Mouse (Mus musculus) hindbrain, postnatal 0 days (tissue): ENCODE results near the gene Tnfrsf17. TPM values are rescaled to one million over a fixed set of nuclear protein-coding genes. Genes with fewer than 3 reads are reported as not detected.

ENCODE experiments used
- ATAC-seq: fragments of 200-750 bp; cut with Nextera tagmentation; 2 replicates; pipeline ENCODE4 v1.8.0; 2017; ENCODE audit warnings: mild to moderate bottlenecking, moderate TSS enrichment, moderate library complexity
- DNase-seq: peaks from one replicate; pipeline ENCODE4 v3.0.0-alpha.2; 2015; ENCODE audit warnings: low spot score
- H3K27ac ChIP-seq: fragments of 300-500 bp; sonication (generic); 2 replicates; pipeline ENCODE4 v1.5.1; 2014; ENCODE audit warnings: mild to moderate bottlenecking
- H3K27me3 ChIP-seq: fragments of 300-500 bp; sonication (generic); 2 replicates; pipeline ENCODE4 v1.6.1; 2014; ENCODE audit warnings: low read length, mixed read lengths; ENCODE audit not compliant: insufficient read depth
- H3K36me3 ChIP-seq: fragments of 300-500 bp; sonication (generic); 2 replicates; pipeline ENCODE4 v1.6.1; 2014; ENCODE audit warnings: low read length, mixed read lengths; ENCODE audit not compliant: insufficient read depth
- H3K4me1 ChIP-seq: fragments of 300-500 bp; sonication (generic); 2 replicates; pipeline ENCODE4 v1.6.1; 2014; ENCODE audit warnings: antibody characterized with exemption, low read length, mixed read lengths; ENCODE audit not compliant: insufficient read depth
- H3K4me2 ChIP-seq: fragments of 300-500 bp; sonication (generic); 2 replicates; pipeline ENCODE4 v1.6.1; 2014; ENCODE audit warnings: low read depth, mild to moderate bottlenecking, low read length, moderate library complexity, mixed read lengths
- H3K4me3 ChIP-seq: fragments of 300-500 bp; sonication (generic); 2 replicates; pipeline ENCODE4 v1.5.1; 2014; ENCODE audit warnings: low read length
- H3K9ac ChIP-seq: fragments of 300-500 bp; sonication (generic); replicated peaks from 2 replicates; pipeline ENCODE4 v1.6.1; 2014; ENCODE audit warnings: mild to moderate bottlenecking, low read length, moderate library complexity, mixed read lengths
- H3K9me3 ChIP-seq: fragments of 300-500 bp; sonication (generic); 2 replicates; pipeline ENCODE4 v1.6.1; 2016; ENCODE audit warnings: low read length, mixed read lengths
- CTCF ChIP-seq: IDR thresholded peaks from 2 replicates; pipeline ENCODE4 v1.5.1; 2016; ENCODE audit warnings: antibody characterized with exemption, control low read depth, low read depth
- WGBS: fragments of 180-500 bp; shearing (Covaris S2); extraction: QIAGEN DNeasy Blood & Tissue Kit; methylation state at CpG from one replicate; pipeline ENCODE4 v1.1.7; 2014; 5-methylcytosine and 5-hydroxymethylcytosine counted together
- polyA plus RNA-seq: library from polyadenylated mRNA; unstranded; fragments of >200 nt; fragmentation: Nextera tagmentation; extraction: Ambion mirVana; gene quantifications from 2 replicates; pipeline ENCODE4 v1.2.1, GENCODE M21; 2015
- total RNA-seq: library from RNA; depleted of rRNA; stranded (reverse); fragments of >200 nt; gene quantifications from 2 replicates; pipeline ENCODE4 v1.2.3, GENCODE M21; 2014; rRNA removed

Gene Tnfrsf17
- total RNA-seq (0.42 and 0.54 TPM in 2 replicates), polyA plus RNA-seq (not detected in 2 replicates)

DNA sequence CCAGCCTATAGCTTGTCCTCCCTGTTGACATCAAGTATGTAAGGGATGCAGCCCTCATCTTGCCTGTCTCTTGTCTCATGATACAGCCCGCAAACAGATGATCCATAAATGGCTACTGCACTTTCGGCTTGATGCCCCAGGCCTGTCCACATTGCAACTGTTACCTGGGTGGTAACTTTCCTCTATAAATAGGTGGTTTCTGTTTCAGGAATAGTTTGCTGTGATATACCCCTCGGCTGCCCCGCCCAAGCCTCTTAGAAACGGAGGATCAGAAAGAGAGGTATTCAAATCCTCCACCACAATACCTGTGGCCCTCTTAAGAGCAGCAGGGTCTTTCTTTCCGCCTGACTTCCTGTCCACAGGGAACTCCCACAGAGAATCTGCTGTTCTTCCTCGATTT is at the start of gene Tnfrsf17:
Gene Tnfrsf17 (plus strand): TSS at position 301 of the 400 bp plus-strand sequence.
- 75% methylated on average over 7 of the region's 7 CpGs for WGBS
- Histone ChIP-seq H3K27ac (no peak within 1 kb of the TSS), H3K27me3 (no peaks in the 10 kb centered on the region), H3K9me3 (no peaks in the 10 kb centered on the region), H3K4me2 (no peak within 1 kb of the TSS), H3K36me3 (no peaks in the 10 kb centered on the region), H3K4me1 (no peaks in the 10 kb centered on the region), H3K9ac (no peak within 1 kb of the TSS), H3K4me3 (no peak within 1 kb of the TSS)
- no peak for ATAC-seq
- no peak for TF ChIP-seq CTCF
- DNase-seq, result no peak

DNA sequence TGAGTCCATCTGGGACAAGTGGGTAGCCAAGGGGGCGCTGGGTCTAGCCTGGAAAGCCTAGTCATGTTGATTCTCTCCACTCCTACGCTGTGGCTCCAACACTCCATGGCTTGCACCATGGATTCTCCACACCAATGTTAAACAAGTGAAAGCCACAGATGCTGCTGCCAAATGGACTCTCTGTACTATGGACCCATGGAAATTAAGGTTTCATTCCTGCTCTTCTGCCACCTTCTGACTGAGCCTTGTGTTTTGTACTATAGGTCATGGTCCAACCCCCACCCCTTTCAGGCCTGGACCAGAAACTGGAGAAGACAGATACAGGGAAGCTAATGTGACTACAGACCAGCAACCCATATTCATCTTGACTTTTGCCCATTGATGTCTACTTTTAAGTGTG is 47.1 kb upstream of the Tnfrsf17 start:
- no peaks in the 10 kb centered on the region for H3K4me1 ChIP-seq
- no peak overlapping the region for H3K27ac ChIP-seq
- no peak overlapping the region for H3K4me2 ChIP-seq
- no peak overlapping the region for H3K4me3 ChIP-seq
- no peaks in the 10 kb centered on the region for H3K9me3 ChIP-seq
- H3K9ac ChIP-seq, result no peak overlapping the region
- DNase-seq, result no peak
- no peaks in the 10 kb centered on the region for H3K36me3 ChIP-seq
- WGBS, result 77% methylated on average over 2 of the region's 2 CpGs
- no peak for ATAC-seq
- H3K27me3 ChIP-seq, result no peaks in the 10 kb centered on the region
- TF ChIP-seq CTCF, result no peak

DNA sequence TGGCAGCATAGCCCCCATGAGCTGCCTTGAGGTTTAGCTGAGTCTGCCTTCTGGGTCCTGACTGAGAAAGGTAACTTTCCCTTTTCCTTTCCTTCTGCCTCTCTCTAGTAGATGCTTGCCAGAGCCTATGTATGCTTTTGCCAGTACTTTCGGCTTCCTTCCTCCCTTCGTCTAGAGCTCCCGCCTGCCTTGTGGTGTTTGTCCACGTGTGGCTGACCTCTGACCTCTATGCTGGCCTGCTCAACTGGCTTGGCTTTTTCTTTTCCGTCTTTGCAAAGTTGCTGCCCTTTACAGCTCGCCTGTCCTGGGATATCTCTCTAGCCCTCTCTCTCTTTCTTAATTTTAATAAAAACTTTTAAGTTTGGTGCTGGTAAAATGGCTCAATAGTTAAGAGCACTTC is 43.8 kb upstream of the Tnfrsf17 start:
- Histone ChIP-seq H3K4me1 (no peaks in the 10 kb centered on the region), H3K36me3 (no peaks in the 10 kb centered on the region), H3K9ac (no peak overlapping the region), H3K4me3 (no peak overlapping the region), H3K4me2 (no peak overlapping the region), H3K27ac (no peak overlapping the region), H3K27me3 (no peaks in the 10 kb centered on the region), H3K9me3 (no peaks in the 10 kb centered on the region)
- 34% methylated on average over 6 of the region's 6 CpGs for WGBS
- DNase-seq, result no peak
- TF ChIP-seq CTCF, result no peak
- ATAC-seq, result no peak

DNA sequence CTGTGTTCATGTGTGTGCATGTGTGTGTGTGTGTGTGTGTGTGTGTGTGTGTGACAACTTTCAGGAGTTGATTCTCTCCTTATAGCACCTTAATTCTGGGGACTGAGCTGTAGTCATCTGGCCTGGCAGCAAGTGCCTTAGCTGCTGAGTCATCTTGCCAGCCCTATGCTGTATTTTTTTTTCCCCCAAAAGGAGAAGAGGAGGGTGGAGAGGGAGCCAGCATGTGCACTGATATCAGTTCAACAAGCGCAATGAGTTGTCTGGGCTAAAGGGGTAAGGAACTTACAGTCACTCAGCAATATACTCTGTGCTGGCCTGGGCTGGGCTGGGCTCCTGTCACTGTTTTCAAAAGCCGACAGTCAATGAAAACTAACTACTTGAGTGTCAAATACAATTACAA is 43.0 kb upstream of the Tnfrsf17 start:
- no peak overlapping the region for H3K4me2 ChIP-seq

DNA sequence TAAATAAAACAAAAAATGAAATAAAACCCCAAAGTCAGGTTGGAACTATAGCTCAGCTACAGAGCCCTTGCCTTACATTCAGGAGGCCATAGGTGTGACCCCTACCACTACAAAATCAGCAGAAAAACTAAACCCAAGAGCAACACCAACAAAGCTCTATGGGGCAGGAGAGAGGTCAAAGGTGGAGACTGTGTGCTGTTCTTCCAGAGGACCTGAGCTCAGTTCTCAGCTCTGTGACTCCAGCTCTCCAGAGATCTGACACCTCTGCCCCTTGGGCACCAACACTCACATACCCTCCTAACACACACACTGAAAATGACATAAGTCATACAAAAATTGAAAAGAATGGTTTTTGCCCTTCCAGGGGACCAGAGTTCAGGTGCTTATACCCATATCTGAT is 42.5 kb upstream of the Tnfrsf17 start:
- TF ChIP-seq CTCF, result no peak
- DNase-seq (no peak), ATAC-seq (no peak)
- Histone ChIP-seq H3K4me3 (no peak overlapping the region), H3K27me3 (no peaks in the 10 kb centered on the region), H3K9me3 (no peaks in the 10 kb centered on the region), H3K9ac (no peak overlapping the region), H3K36me3 (no peaks in the 10 kb centered on the region), H3K27ac (no peak overlapping the region), H3K4me2 (no peak overlapping the region), H3K4me1 (no peaks in the 10 kb centered on the region)

More for the DNA sequence above, 43.0 kb upstream of the Tnfrsf17 start:
- no peaks in the 10 kb centered on the region for H3K9me3 ChIP-seq
- 97% methylated on average over 2 of the region's 2 CpGs for WGBS
- no peaks in the 10 kb centered on the region for H3K27me3 ChIP-seq
- DNase-seq (no peak), ATAC-seq (no peak)
- H3K36me3 ChIP-seq, result no peaks in the 10 kb centered on the region
- H3K9ac ChIP-seq, result no peak overlapping the region
- no peak overlapping the region for H3K27ac ChIP-seq
- no peaks in the 10 kb centered on the region for H3K4me1 ChIP-seq
- H3K4me3 ChIP-seq, result no peak overlapping the region
- no peak for TF ChIP-seq CTCF

DNA sequence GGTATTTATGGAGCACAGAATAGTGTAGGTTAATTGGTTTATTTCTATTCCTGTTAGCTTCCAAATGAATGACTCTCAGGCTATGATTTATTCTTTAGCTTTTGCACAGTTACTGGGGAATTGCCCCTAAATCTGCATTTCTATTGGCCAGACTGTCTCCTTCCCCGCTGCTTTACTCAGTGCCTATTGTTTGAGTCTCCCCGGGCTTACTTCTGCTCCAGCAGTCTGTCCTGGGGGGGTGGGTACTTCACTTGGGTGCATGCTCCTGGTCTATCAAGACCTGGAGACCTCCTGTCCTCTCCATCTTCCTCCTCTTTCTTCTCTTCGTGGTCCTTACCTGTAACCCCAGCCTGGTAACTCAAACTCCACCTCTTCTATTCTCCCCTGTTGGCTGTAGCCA is 36.7 kb upstream of the Tnfrsf17 start:
- no peak overlapping the region for H3K4me3 ChIP-seq
- H3K27ac ChIP-seq, result no peak overlapping the region

DNA sequence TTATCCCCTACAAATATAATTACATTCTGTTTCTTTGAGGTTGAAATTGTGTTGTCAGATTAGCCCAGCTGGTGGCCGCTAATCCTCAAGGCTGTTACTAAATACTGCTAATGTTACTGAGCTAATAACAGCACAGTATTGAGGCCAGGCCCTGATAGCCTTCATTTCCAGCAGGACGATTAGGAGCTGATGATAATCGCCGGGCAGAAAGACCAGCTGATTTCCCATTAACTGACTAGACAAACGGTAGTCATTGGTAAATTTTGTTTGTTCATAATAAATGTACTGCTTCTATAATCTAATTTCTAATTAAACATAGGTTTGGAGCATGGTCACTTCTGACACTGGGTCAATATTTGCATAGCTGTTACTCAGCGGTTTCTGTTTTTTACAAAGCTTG is 34.8 kb upstream of the Tnfrsf17 start:
- TF ChIP-seq CTCF, result no peak
- Histone ChIP-seq H3K9me3 (no peaks in the 10 kb centered on the region), H3K4me1 (no peaks in the 10 kb centered on the region), H3K36me3 (no peaks in the 10 kb centered on the region), H3K27me3 (no peaks in the 10 kb centered on the region), H3K27ac (no peak overlapping the region), H3K9ac (no peak overlapping the region), H3K4me2 (no peak overlapping the region), H3K4me3 (no peak overlapping the region)
- no peak for ATAC-seq
- 70% methylated on average over 6 of the region's 6 CpGs for WGBS
- DNase-seq, result no peak

More for the DNA sequence above, 36.7 kb upstream of the Tnfrsf17 start:
- Histone ChIP-seq H3K4me2 (no peak overlapping the region), H3K36me3 (no peaks in the 10 kb centered on the region), H3K4me1 (no peaks in the 10 kb centered on the region), H3K9ac (no peak overlapping the region), H3K9me3 (no peaks in the 10 kb centered on the region), H3K27me3 (no peaks in the 10 kb centered on the region)
- DNase-seq (no peak), ATAC-seq (no peak)
- WGBS, result 25% methylated on average over 3 of the region's 3 CpGs
- TF ChIP-seq CTCF, result no peak
